Mouse (Mus musculus) forebrain, embryonic 14.5 days (tissue): ENCODE results near the gene Kcp. TPM values are rescaled to one million over a fixed set of nuclear protein-coding genes. Genes with fewer than 3 reads are reported as not detected.
A peak's percentile ranks its signal among the peaks of the same experiment; 100 is the strongest.

Experiments used
- ATAC-seq: fragments of 200-750 bp; cut with Nextera tagmentation; 2 replicates; pipeline ENCODE4 v1.8.0; 2017; ENCODE audit warnings: mild to moderate bottlenecking, moderate library complexity
- DNase-seq: peaks from one replicate; pipeline ENCODE4 v3.0.0-alpha.2; 2015; ENCODE audit warnings: low spot score
- H3K27ac ChIP-seq: fragments of 300-500 bp; sonication (generic); 2 replicates; pipeline ENCODE4 v1.5.1; 2014; ENCODE audit warnings: low read depth, mild to moderate bottlenecking, control low read depth, low read length, moderate library complexity
- H3K27me3 ChIP-seq: fragments of 300-500 bp; sonication (generic); replicated peaks from 2 replicates; pipeline ENCODE4 v1.6.1; 2014; ENCODE audit warnings: low read length, control low read depth, mixed read lengths; ENCODE audit not compliant: control insufficient read depth, insufficient read depth
- H3K36me3 ChIP-seq: fragments of 300-500 bp; sonication (generic); 2 replicates; pipeline ENCODE4 v1.6.1; 2014; ENCODE audit warnings: low read length, control low read depth; ENCODE audit not compliant: control insufficient read depth, insufficient read depth
- H3K4me1 ChIP-seq: fragments of 300-500 bp; sonication (generic); 2 replicates; pipeline ENCODE4 v1.6.1; 2014; ENCODE audit warnings: antibody characterized with exemption, low read length, control low read depth; ENCODE audit not compliant: control insufficient read depth, insufficient read depth
- H3K4me2 ChIP-seq: fragments of 300-500 bp; sonication (generic); 2 replicates; pipeline ENCODE4 v1.6.1; 2014; ENCODE audit warnings: mild to moderate bottlenecking, control low read depth, low read length
- H3K4me3 ChIP-seq: fragments of 300-500 bp; sonication (generic); 2 replicates; pipeline ENCODE4 v1.5.1; 2014; ENCODE audit warnings: low read depth, low read length, control low read depth
- H3K9ac ChIP-seq: fragments of 300-500 bp; sonication (generic); 2 replicates; pipeline ENCODE4 v1.6.1; 2014; ENCODE audit warnings: mild to moderate bottlenecking, low read length, control low read depth, moderate library complexity
- H3K9me3 ChIP-seq: fragments of 300-500 bp; sonication (generic); replicated peaks from 2 replicates; pipeline ENCODE4 v1.6.1; 2016; ENCODE audit warnings: low read length, control low read depth, mixed read lengths; ENCODE audit not compliant: control insufficient read depth
- WGBS: fragments of 180-500 bp; shearing (Covaris S2); extraction: QIAGEN DNeasy Blood & Tissue Kit; methylation state at CpG from one replicate; pipeline ENCODE4 v1.1.7; 2014; 5-methylcytosine and 5-hydroxymethylcytosine counted together
- polyA plus RNA-seq: library from polyadenylated mRNA; unstranded; fragments of >200 nt; fragmentation: Nextera tagmentation; extraction: Ambion mirVana; gene quantifications from 2 replicates; pipeline ENCODE4 v1.2.1, GENCODE M21; 2014

Gene Kcp
- polyA plus RNA-seq, 1 experiment from 2014 or later, result 5.8 TPM

DNA sequence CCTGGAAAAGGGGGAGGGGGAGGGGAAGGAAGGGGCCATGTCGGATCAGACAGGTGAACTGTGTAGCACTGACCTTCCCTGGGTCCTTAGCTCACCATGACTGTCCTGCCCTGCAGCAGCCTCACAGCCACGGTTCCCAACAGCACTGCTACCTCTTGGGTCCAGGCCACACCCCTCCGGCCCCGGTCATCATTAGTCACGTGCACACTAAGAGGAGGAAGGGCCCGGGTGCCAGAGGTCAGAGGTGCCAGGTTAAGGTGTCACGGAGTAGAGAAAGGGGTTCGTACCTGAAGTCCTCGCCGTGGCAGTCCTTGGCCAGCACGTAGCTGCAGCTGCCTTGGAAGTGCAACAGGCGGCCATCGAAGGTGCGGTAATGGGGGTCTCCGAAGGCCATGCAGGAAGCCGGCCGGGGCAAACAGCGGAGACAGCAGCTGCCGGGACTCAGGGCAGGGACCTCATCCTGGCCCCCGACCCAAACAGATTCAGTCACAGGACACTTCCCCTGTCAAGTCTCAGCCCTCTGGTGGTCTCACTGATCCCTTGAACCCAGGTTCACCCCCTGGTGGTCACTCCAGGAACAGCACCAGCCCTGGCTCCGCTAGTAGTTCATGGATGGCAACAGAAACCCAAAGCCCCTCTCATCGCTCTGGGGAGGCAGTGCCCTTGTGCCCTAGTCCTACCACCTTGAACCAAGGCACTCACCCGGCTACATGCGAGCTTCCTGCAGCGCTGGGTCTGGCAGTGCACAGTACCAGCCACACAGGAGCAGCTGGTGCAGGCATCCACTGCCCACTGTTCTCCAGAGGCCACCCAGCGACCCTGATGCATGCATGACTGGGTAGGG, 22.8 kb downstream of the Kcp start:
- Histone ChIP-seq H3K36me3 (no peaks in the 10 kb centered on the region), H3K27ac (no peak overlapping the region), H3K4me2 (peak overlapping the region; percentile 53), H3K9ac (no peak overlapping the region), H3K4me1 (peaks cover 3% of the 10 kb centered on the region), H3K9me3 (no peaks in the 10 kb centered on the region), H3K27me3 (peaks cover 6% of the 10 kb centered on the region; the same call in 1 of the 2 replicates), H3K4me3 (peak overlapping the region; percentile 14; the same call in 1 of the 2 replicates)
- 4% methylated on average over 26 of the region's 26 CpGs for WGBS
- peak; percentile 76 for DNase-seq
- ATAC-seq, result peak; percentile 66

DNA sequence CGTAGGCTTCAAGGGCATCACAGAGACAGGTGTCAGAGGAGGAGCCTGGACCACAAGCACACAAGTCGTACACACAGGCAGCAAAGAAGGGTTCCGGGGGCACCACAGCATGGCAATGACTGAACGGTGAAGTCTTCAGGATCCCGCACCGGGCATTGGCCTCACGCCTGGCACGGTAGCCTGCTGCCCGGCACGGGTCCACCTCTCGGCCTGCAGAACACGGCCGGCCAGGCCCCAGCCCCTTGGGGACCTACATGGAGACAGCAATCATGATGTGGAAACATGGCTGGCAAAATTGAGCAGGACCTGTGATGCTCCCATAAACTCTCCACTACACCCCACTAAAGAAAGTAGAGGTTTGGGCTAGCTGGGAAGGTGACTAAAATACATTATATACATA, 25.1 kb downstream of the Kcp start:
- no peak overlapping the region for H3K27ac ChIP-seq
- no peaks in the 10 kb centered on the region for H3K36me3 ChIP-seq
- no peak for ATAC-seq
- H3K27me3 ChIP-seq, result peaks cover 6% of the 10 kb centered on the region; the same call in 1 of the 2 replicates
- no peak overlapping the region for H3K4me2 ChIP-seq
- WGBS, result 94% methylated on average over 13 of the region's 13 CpGs
- no peak overlapping the region for H3K4me3 ChIP-seq
- H3K4me1 ChIP-seq, result peaks cover 3% of the 10 kb centered on the region
- H3K9ac ChIP-seq, result no peak overlapping the region
- no peaks in the 10 kb centered on the region for H3K9me3 ChIP-seq
- no peak for DNase-seq

DNA sequence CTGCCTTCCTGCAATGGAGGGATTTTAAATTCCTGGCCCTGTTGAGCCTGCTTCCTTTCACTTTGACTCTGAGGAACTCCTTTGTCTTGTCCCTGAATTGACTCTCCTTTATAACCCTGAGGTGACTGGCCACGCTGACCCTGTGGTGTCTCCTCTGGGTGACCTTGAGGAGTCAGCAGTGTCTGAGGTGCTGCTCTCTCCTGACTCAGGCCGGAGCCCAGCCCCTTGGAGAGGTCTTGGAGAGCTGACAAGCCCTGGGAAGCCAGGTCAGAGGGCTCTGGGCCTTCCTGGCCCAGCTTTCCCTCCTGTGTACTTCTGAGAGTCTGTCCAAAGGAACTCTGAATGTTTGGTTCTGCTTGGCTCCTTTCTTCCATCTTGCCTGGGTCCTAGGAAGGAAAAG, 33.0 kb downstream of the Kcp start:
- ATAC-seq (no peak), DNase-seq (no peak)
- H3K27ac ChIP-seq, result no peak overlapping the region
- WGBS, result 50% methylated on average over 2 of the region's 2 CpGs
- H3K9me3 ChIP-seq, result no peaks in the 10 kb centered on the region
- no peaks in the 10 kb centered on the region for H3K4me1 ChIP-seq
- no peak overlapping the region for H3K4me3 ChIP-seq
- peaks cover 21% of the 10 kb centered on the region for H3K36me3 ChIP-seq
- no peaks in the 10 kb centered on the region; the same call in 1 of the 2 replicates for H3K27me3 ChIP-seq
- H3K4me2 ChIP-seq, result peak overlapping the region; percentile 66; the same call in 1 of the 2 replicates
- H3K9ac ChIP-seq, result no peak overlapping the region

DNA sequence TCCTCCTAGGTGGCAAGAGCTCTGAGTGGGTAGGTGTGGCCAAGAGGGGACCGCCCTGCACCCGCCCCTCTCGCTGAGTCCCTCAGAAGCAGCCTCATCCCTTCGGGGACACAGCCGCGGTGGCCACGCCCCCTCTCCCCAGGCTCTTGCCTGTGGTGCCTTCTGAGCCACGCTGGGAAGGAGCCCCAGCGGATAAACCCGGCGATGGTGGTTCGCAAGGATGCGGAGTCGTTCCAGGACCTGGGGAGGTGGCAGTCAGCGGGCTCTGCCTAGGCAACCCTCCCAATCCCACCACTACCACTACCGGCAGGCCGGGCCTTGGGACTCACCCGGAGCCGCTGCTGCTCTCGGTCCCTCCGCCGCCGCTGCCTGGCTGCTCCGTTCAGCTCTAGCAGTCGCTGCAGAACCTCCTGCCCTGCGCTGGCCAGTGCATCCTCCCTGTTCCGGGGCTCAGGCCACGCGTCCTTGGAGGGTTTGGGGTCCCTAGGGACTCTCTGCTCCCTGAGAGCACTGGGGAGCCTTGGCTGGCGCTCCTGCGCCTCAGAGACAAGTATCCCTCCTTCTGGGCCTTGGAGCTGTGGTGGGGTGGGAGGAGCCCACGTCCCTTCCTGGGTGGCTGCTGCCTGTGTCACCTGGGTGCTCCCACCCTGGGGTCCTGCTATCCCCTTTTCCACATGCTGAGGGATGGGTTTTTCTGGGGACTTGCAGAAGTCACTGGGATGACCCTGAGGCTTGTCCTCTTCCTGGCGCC, 33.6 kb downstream of the Kcp start:
- H3K36me3 ChIP-seq, result peaks cover 22% of the 10 kb centered on the region
- ATAC-seq (peak; percentile 95), DNase-seq (peak; percentile 88)
- peak overlapping the region; percentile 66 for H3K4me2 ChIP-seq
- H3K9me3 ChIP-seq, result no peaks in the 10 kb centered on the region
- no peaks in the 10 kb centered on the region for H3K4me1 ChIP-seq
- H3K27me3 ChIP-seq, result no peaks in the 10 kb centered on the region; the same call in 1 of the 2 replicates
- 2% methylated on average over 31 of the region's 33 CpGs for WGBS
- no peak overlapping the region for H3K27ac ChIP-seq
- peak overlapping the region; percentile 61 for H3K9ac ChIP-seq
- peak overlapping the region; percentile 36 for H3K4me3 ChIP-seq

DNA sequence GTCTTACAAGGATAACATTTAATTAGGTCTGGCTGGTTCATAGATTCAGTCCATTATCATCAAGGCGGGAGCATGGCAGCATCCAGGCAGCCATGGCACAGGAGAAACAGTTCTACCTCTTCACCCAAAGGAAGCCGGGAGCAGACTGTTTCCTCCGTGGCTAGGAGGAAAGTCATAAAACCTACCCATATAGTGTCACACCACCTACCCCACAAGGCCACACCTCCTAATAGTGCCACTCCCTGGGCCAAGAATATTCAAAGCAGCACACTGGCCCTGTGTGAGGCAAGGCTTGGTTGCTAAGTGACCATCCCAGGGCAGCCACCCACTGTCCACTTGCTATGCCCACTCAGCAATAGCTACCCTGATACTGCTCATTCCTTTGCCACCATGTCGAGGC, 36.6 kb downstream of the Kcp start, which contains the start of gene Atp6v1fnb:
Gene Atp6v1fnb, plus strand, starts transcription at position 301 of the 400 bp plus-strand sequence.
- DNase-seq, result no peak
- H3K27me3 ChIP-seq, result no peaks in the 10 kb centered on the region; the same call in 1 of the 2 replicates
- WGBS, result 93% methylated on average over 4 of the region's 4 CpGs
- H3K27ac ChIP-seq, result no peak within 1 kb of the TSS
- H3K9ac ChIP-seq, result no peak within 1 kb of the TSS
- peaks cover 4% of the 10 kb centered on the region for H3K4me1 ChIP-seq
- H3K4me2 ChIP-seq, result no peak within 1 kb of the TSS
- peaks cover 22% of the 10 kb centered on the region for H3K36me3 ChIP-seq
- no peaks in the 10 kb centered on the region for H3K9me3 ChIP-seq
- no peak within 1 kb of the TSS for H3K4me3 ChIP-seq
- no peak for ATAC-seq

DNA sequence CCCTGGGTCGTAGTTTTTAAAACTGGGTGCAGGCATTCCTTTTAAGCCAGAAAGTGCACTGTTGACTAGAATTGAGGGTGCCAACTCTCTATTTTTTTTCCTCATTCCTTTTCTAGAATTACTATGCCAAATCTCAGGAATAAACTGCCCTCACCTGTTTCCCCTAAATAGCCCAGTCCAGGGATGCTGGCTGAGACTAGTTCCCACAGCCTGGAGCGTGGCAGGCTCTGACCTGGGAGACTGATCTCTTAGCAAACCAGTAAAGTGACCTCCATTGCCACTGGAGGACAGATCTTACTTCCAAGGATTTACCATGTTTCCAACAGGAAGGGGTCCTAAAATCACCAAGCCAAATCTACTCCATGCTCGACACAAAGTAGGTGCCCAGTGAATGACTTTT, 38.9 kb downstream of the Kcp start:
- DNase-seq (no peak), ATAC-seq (no peak)
- 94% methylated on average over 3 of the region's 3 CpGs for WGBS
- Histone ChIP-seq H3K27ac (no peak overlapping the region), H3K9ac (peak overlapping the region; percentile 66), H3K4me2 (peak overlapping the region; percentile 54), H3K36me3 (peaks cover 22% of the 10 kb centered on the region), H3K4me3 (0 out of 2 replicates have a peak overlapping the region, but pooled peaks have one; percentile 55), H3K9me3 (no peaks in the 10 kb centered on the region), H3K4me1 (peaks cover 4% of the 10 kb centered on the region), H3K27me3 (no peaks in the 10 kb centered on the region)

DNA sequence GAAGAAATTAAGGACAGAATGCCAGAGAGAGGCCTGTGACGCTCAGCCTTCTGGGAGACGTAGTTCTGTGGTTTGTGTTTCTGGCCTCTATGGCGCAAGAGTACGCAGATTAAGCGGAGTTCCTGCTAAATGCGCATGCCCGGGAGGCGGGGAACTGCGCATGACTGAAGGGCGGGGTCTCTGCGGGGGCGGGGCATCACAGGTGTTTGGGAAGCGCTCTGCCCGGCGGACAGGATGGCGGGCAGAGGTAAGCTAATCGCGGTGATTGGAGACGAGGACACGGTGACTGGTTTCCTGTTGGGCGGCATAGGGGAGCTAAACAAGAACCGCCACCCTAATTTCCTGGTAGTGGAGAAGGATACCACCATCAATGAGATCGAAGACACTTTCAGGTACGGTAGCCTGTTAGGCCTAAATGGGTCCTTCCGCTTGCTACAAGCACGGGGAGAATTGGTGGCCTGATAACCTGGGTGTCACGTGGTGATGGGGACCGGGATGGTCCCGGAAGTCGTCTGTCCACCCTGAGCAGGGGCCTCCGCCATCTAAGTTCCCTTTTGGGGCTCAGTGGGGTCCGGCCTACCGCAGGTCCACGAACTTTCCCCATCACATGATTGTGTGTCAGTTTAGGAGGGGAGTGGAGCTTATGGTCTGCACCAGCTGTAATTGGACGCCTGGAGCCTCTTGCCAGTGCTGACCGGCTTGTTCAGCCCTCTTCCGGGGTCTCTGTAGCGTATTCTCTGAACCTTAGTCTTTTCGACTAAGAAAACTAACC, 40.0 kb downstream of the Kcp start, which contains the start of gene Atp6v1f:
Gene Atp6v1f, plus strand, starts transcription at position 136 of the 772 bp plus-strand sequence.
- Histone ChIP-seq H3K9me3 (no peaks in the 10 kb centered on the region), H3K36me3 (peaks cover 22% of the 10 kb centered on the region), H3K4me2 (peak within 1 kb of the TSS; percentile 54), H3K27ac (no peak within 1 kb of the TSS), H3K4me3 (peak within 1 kb of the TSS; percentile 55), H3K4me1 (peaks cover 4% of the 10 kb centered on the region), H3K9ac (peak within 1 kb of the TSS; percentile 66), H3K27me3 (no peaks in the 10 kb centered on the region)
- WGBS, result under 1% methylated on average over 39 of the region's 39 CpGs
- peak; percentile 98 for DNase-seq
- ATAC-seq, result peak; percentile 96

DNA sequence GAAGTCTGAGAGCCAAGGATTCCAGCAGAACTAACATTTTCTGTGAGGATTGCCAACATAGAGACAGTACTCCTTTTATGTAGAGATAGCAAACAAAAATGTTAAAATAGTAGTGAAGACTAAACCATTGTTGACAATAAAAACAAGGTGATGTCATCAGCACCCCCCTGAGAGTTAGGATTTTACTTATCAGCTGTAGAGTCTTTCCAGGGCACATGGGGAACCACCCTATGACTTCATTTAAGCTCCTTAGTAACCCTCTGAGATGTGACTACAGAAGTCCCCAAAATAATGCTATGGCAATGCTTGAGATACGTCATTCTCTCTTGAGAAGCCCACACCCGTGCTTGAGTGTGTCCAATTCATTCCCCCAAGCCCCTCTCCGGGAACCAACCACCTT, 44.4 kb downstream of the Kcp start:
- H3K4me2 ChIP-seq, result no peak overlapping the region
- H3K9me3 ChIP-seq, result no peaks in the 10 kb centered on the region
- no peak overlapping the region for H3K9ac ChIP-seq
- H3K4me3 ChIP-seq, result no peak overlapping the region
- H3K27ac ChIP-seq, result no peak overlapping the region
- no peaks in the 10 kb centered on the region for H3K36me3 ChIP-seq
- ATAC-seq (no peak), DNase-seq (no peak)
- no peaks in the 10 kb centered on the region for H3K27me3 ChIP-seq
- WGBS, result 75% methylated on average over 3 of the region's 3 CpGs
- no peaks in the 10 kb centered on the region for H3K4me1 ChIP-seq
